In genomic region chr19:7239574-7239973, GRCm38 (mm10) we compare ENCODE assay signal across 11 mouse cellular contexts. TPM values are rescaled to one million over a fixed set of nuclear protein-coding genes. Genes with fewer than 3 reads are reported as not detected.
DNase-seq lines count a peak whose midpoint lies in the region; ATAC-seq and TF ChIP-seq lines count a peak whose summit lies in the region.
"Had no signal": no experiment of that assay in that cellular context is flagged by ENCODE, and none has a peak within 500 bp of the region (broad histone marks: within the 10 kb centered on the region; RNA-seq: fewer than 3 reads in every experiment).

No protein-coding gene starts in this region.

- no peaks in the 10 kb centered on the region for H3K9me3 ChIP-seq in heart, embryonic 13.5 days
- no peaks in the 10 kb centered on the region for H3K9me3 ChIP-seq in ES-E14 (ENCODE audit: control insufficient read depth, insufficient read depth, low read depth, low read length)
- no peaks in the 10 kb centered on the region for H3K9me3 ChIP-seq in forebrain, postnatal 0 days (ENCODE audit: low read length)
- no peaks in the 10 kb centered on the region for H3K9me3 ChIP-seq in liver, postnatal 0 days (ENCODE audit: low read length)

- no peak for TF ChIP-seq CTCF in forebrain, postnatal 0 days (IDR thresholded peaks at IDR 0.05; ENCODE audit: low read depth)
- TF ChIP-seq CTCF in liver, postnatal 0 days (IDR thresholded peaks at IDR 0.05; ENCODE audit: low read depth), result no peak

- H3K9ac ChIP-seq in heart, embryonic 13.5 days, result peak overlapping the region; percentile 96
- no peak overlapping the region for H3K9ac ChIP-seq in ES-E14 (ENCODE audit: insufficient read depth, low read depth, low read length, poor library complexity, severe bottlenecking)
- H3K9ac ChIP-seq in forebrain, postnatal 0 days, result peak overlapping the region; percentile 75
- peak overlapping the region; percentile 84 for H3K9ac ChIP-seq in liver, postnatal 0 days (replicated peaks)

- H3K27ac ChIP-seq in heart, embryonic 13.5 days (replicated peaks), result peak overlapping the region; percentile 90; the same call in 1 of the 2 replicates
- no peak overlapping the region for H3K27ac ChIP-seq in ES-E14 (ENCODE audit: insufficient read depth, low read depth, low read length, poor library complexity, severe bottlenecking)
- H3K27ac ChIP-seq in forebrain, postnatal 0 days (ENCODE audit: low read depth, low read length), result no peak overlapping the region
- H3K27ac ChIP-seq in liver, postnatal 0 days (ENCODE audit: low read depth), result no peak overlapping the region

- H3K4me1 ChIP-seq in heart, embryonic 13.5 days, result peaks cover 27% of the 10 kb centered on the region
- H3K4me1 ChIP-seq in ES-E14 (ENCODE audit: control insufficient read depth in 2 of 2, insufficient read depth in 2 of 2, low read length in 2 of 2, poor library complexity in 1 of 2), result peaks cover 0 to 5% of the 10 kb centered on the region in 2 experiments; a peak in 2 of 4 replicates
- H3K4me1 ChIP-seq in forebrain, postnatal 0 days (ENCODE audit: insufficient read depth), result peaks cover 6% of the 10 kb centered on the region; the same call in 1 of the 2 replicates
- peaks cover 11% of the 10 kb centered on the region for H3K4me1 ChIP-seq in liver, postnatal 0 days (ENCODE audit: insufficient read depth)

- peaks cover 40% of the 10 kb centered on the region for H3K36me3 ChIP-seq in heart, embryonic 13.5 days
- peaks cover 15% of the 10 kb centered on the region for H3K36me3 ChIP-seq in ES-E14 (ENCODE audit: control insufficient read depth, insufficient read depth, low read length, poor library complexity, severe bottlenecking)
- H3K36me3 ChIP-seq in forebrain, postnatal 0 days (ENCODE audit: insufficient read depth), result no peaks in the 10 kb centered on the region
- H3K36me3 ChIP-seq in liver, postnatal 0 days (replicated peaks; ENCODE audit: insufficient read depth, low read length), result peaks cover 18% of the 10 kb centered on the region

- intact Hi-C loops in heart, postnatal 14 days (cut with DNase I), result loop anchor here (5.0 kb wide), 1 partner anchor 103 kb away; the partner anchor contains the start of gene Mark2

- no peak for ATAC-seq in heart, embryonic 13.5 days (ENCODE audit: extremely low read depth, insufficient number of reproducible peaks, low FRiP score, low TSS enrichment)
- ATAC-seq in forebrain, postnatal 0 days, result no peak
- ATAC-seq in liver, postnatal 0 days, result no peak
- ATAC-seq: CD4-positive, CD25-positive, alpha-beta regulatory T cell, adult 4 months had no signal

- TF ChIP-seq EP300 in liver, postnatal 0 days (IDR thresholded peaks at IDR 0.05; ENCODE audit: low read depth), result no peak

- DNase-seq in heart, postnatal 14 days, result no peak
- DNase-seq in ES-E14 (ENCODE audit: low read depth, low spot score), result no peak
- DNase-seq in forebrain, postnatal 0 days, result no peak
- DNase-seq in liver, postnatal 0 days, result no peak
- no peak for DNase-seq in right cerebral cortex, postnatal 25 days
- no peak for DNase-seq in left cerebral cortex, adult 9 months (ENCODE audit: low spot score in 2 of 2)
- no peak for DNase-seq in urinary bladder, postnatal 36 days (ENCODE audit: low spot score in 2 of 2)
- DNase-seq: kidney, adult 11 months; right cerebral cortex, adult 18-20 months had no signal

- H3K4me2 ChIP-seq in heart, embryonic 13.5 days, result peak overlapping the region; percentile 91
- H3K4me2 ChIP-seq in forebrain, postnatal 0 days (ENCODE audit: low read depth), result peak overlapping the region; percentile 98
- peak overlapping the region; percentile 95 for H3K4me2 ChIP-seq in liver, postnatal 0 days (ENCODE audit: low read depth, low read length)

- 84% methylated on average over 3 of the region's 3 CpGs for WGBS in heart, embryonic 13.5 days
- WGBS in forebrain, postnatal 0 days, result 78% methylated on average over 3 of the region's 3 CpGs
- WGBS in liver, postnatal 0 days (ENCODE audit: insufficient replicate concordance), result 89% methylated on average over 3 of the region's 3 CpGs

- H3K4me3 ChIP-seq in heart, embryonic 13.5 days, result peak overlapping the region; percentile 65
- peak overlapping the region; percentile 78 to 93; a peak in 2 of 4 replicates for H3K4me3 ChIP-seq in ES-E14 (ENCODE audit: insufficient read depth in 1 of 2, low read depth in 1 of 2, low read length in 2 of 2, poor library complexity in 1 of 2, severe bottlenecking in 1 of 2)
- H3K4me3 ChIP-seq in forebrain, postnatal 0 days (ENCODE audit: low read depth, low read length), result no peak overlapping the region
- peak overlapping the region; percentile 80 for H3K4me3 ChIP-seq in liver, postnatal 0 days (ENCODE audit: low read depth, low read length)

- no peaks in the 10 kb centered on the region for H3K27me3 ChIP-seq in heart, embryonic 13.5 days (replicated peaks)
- no peaks in the 10 kb centered on the region for H3K27me3 ChIP-seq in forebrain, postnatal 0 days (ENCODE audit: insufficient read depth, low read length)
- H3K27me3 ChIP-seq in liver, postnatal 0 days (ENCODE audit: insufficient read depth, low read length), result no peaks in the 10 kb centered on the region

- in situ Hi-C loops in ES-E14 (cut with MboI; ENCODE audit: low sequenced_read_pairs in 2 of 2, unreplicated experiment in 2 of 2), result no loop called here

TF ChIP-seq in ES-E14, 5 proteins besides CTCF, POLR2A, EP300 and RAD21:
- TF ChIP-seq CHD2 (IDR thresholded peaks at IDR 0.05; ENCODE audit: low read depth, low read length), result no peak

RNA-seq across cellular contexts. Expression of gene Naa40, which starts 1.4 kb away (rescaled TPM):
- 51.0 and 52.1 TPM in 2 replicates for polyA plus RNA-seq in heart, embryonic 13.5 days (2015; fragmentation: Nextera tagmentation; extraction: Ambion mirVana)
- 10 to 100 TPM; 19.9 to 20.3 TPM for total RNA-seq in heart, postnatal 14 days (2021)
- 50.9 and 56.1 TPM in 2 replicates for total RNA-seq in ES-E14 (2012; rRNA removed)
- total RNA-seq in forebrain, postnatal 0 days (2014; rRNA removed), result 48.5 and 57.7 TPM in 2 replicates
- 34.7 and 44.0 TPM in 2 replicates for polyA plus RNA-seq in forebrain, postnatal 0 days (2015; fragmentation: Nextera tagmentation; extraction: Ambion mirVana)
- 14.7 and 16.5 TPM in 2 replicates for polyA plus RNA-seq in liver, postnatal 0 days (2015; fragmentation: Nextera tagmentation; extraction: Ambion mirVana)

RNA-seq across cellular contexts. Expression of gene Cox8a, which starts 22.2 kb away (rescaled TPM):
- polyA plus RNA-seq in heart, embryonic 13.5 days (2015; fragmentation: Nextera tagmentation; extraction: Ambion mirVana), result 1,676 and 1,958 TPM in 2 replicates
- total RNA-seq in heart, postnatal 14 days (2021), result 100 to 1,000 TPM; 545 to 557 TPM
- total RNA-seq in ES-E14 (2012; rRNA removed), result 882 and 1,211 TPM in 2 replicates
- total RNA-seq in forebrain, postnatal 0 days (2014; rRNA removed), result 735 and 828 TPM in 2 replicates
- polyA plus RNA-seq in forebrain, postnatal 0 days (2015; fragmentation: Nextera tagmentation; extraction: Ambion mirVana), result 1,247 and 1,523 TPM in 2 replicates
- polyA plus RNA-seq in liver, postnatal 0 days (2015; fragmentation: Nextera tagmentation; extraction: Ambion mirVana), result 1,162 and 1,195 TPM in 2 replicates

RNA-seq across cellular contexts. Expression of gene Rcor2, which starts 27.6 kb away (rescaled TPM):
- 12.7 and 16.5 TPM in 2 replicates for polyA plus RNA-seq in heart, embryonic 13.5 days (2015; fragmentation: Nextera tagmentation; extraction: Ambion mirVana)
- 10 to 100 TPM; 10.7 to 12.7 TPM for total RNA-seq in heart, postnatal 14 days (2021)
- 161 and 192 TPM in 2 replicates for total RNA-seq in ES-E14 (2012; rRNA removed)
- total RNA-seq in forebrain, postnatal 0 days (2014; rRNA removed), result 41.9 and 49.6 TPM in 2 replicates
- polyA plus RNA-seq in forebrain, postnatal 0 days (2015; fragmentation: Nextera tagmentation; extraction: Ambion mirVana), result 13.7 and 14.5 TPM in 2 replicates
- 0.62 and 0.67 TPM in 2 replicates for polyA plus RNA-seq in liver, postnatal 0 days (2015; fragmentation: Nextera tagmentation; extraction: Ambion mirVana)

RNA-seq across cellular contexts. Expression of gene Otub1, which starts 33.5 kb away (rescaled TPM):
- polyA plus RNA-seq in heart, embryonic 13.5 days (2015; fragmentation: Nextera tagmentation; extraction: Ambion mirVana), result 147 and 160 TPM in 2 replicates
- 10 to 100 TPM; 77.4 to 79.9 TPM for total RNA-seq in heart, postnatal 14 days (2021)
- total RNA-seq in ES-E14 (2012; rRNA removed), result 117 and 123 TPM in 2 replicates
- 248 and 252 TPM in 2 replicates for total RNA-seq in forebrain, postnatal 0 days (2014; rRNA removed)
- 286 and 290 TPM in 2 replicates for polyA plus RNA-seq in forebrain, postnatal 0 days (2015; fragmentation: Nextera tagmentation; extraction: Ambion mirVana)
- polyA plus RNA-seq in liver, postnatal 0 days (2015; fragmentation: Nextera tagmentation; extraction: Ambion mirVana), result 55.0 and 57.9 TPM in 2 replicates
